Mouse (Mus musculus): Measurements from ENCODE around the gene Blmh. TPM values are rescaled to one million over a fixed set of nuclear protein-coding genes. Genes with fewer than 3 reads are reported as not detected.

The Blmh gene
- 41.2 to 50.3 TPM (median 48.6 TPM) in 4 replicates for total RNA-seq (2023)

DNA sequence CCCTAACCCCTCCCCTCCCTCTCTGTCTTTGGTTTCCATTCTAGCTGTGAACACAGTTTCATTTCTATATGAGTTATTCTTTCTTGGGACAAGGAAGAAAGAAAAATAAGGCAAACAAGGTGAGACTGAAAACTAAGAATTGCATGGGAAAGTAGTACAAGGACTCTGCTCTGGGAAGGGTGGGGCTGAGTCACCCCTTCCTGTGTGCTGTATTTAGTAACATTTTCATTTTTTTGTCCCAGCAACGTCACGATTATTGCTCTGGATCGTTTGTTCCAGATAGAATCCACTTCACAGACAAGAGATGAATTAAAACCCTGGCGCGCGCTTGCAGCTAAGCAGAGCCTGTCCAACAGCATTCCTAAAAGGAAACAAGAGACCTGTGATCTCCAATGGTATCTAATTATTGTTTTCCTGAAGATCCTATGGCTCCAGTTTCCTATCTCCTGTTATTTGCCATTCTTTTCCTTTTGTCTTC is at the start of gene Blmh:
Gene Blmh (plus strand): TSS at position 51 of the 478 bp plus-strand sequence.

DNA sequence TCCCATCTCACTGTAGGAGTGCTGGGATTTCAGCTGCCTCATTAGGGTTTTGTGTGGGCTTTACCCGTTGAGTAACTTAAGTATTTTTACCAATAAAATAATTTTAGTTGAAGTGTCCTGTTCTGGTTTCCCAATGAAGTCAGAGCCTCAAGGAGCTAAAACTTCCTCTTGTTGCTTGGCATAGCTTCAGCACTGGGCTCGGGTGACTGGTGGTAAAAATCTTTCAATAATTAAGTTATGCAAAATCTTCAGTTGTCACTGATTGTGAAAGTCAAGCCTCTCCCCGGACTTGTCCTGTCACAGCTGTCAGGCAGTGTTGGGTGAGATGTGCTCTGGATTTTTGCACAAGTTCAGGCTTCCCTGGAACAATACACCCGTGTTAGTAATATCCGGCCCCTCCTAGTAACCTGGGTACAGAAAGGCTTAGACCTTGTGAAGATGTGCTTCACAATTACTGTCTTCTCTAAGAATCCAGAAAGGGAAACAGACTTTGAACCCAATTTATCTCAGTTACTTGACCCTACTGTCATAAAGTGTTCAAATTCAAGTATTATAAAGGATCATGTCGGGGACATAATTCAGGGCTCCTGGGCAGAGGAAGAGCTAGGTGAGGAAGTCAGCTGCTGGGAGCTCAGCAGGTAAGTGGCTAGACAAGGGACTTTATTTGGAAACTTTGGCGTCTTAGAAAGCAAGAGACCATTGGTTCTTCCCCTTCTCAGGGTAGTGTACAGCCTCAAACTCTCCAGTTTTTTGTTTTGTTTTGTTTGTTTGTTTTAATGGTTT is 22.8 kb upstream of the Blmh start, which contains the start of gene Tmigd1:
Gene Tmigd1 (plus strand): TSS at position 581 of the 783 bp plus-strand sequence.

DNA sequence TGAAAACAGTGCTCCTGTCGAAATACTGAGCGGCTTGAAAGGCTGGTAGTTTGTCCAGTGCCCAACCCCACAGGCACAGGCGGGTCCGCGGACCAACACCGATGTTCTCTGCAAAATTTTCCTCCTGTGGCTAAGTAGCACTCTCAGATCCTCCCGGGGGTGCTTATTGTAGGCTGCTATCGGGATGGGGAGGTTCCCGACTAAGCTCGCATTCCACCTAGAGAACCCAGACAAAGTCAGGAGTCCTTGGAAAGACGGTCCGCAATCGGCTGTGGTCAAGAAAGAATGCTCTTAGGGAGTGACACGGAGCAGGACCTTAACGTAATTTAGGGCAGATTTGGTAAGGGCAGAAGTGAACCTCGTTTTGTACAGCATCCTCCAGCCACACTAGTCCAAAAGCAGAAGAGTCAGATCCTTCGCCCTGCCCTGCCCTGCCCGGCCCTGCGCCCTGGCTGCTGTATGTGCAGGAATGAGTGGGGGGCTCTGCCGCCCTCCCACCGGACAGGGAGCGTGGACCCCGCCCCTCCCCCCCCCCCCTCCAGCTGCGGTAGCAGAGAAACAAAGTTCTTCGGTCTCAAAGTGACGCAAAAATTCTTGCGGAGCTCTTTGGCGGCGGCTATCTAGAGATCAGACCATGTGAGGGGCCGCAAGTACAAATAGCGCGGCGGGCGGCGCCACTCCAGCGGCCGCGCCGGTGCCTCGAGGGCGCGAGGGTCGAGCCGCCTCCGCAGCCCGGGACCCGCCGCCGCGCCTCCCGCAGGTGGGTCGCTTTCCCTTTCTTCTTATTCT is 73.5 kb downstream of the Blmh start, which contains the start of gene Slc6a4:
Gene Slc6a4 (plus strand): TSS at position 688 of the 789 bp plus-strand sequence.

Other genes starting within 250 kb of the Blmh start
- not detected in 4 replicates for gene Trarg1, start 245.0 kb upstream of the Blmh start, total RNA-seq (2023)
- gene Gosr1, start 161.2 kb upstream of the Blmh start, total RNA-seq (2023), result 38.3 to 53.1 TPM (median 45.4 TPM) in 4 replicates
- 0.91 to 2.0 TPM (median 1.5 TPM) in 4 replicates for gene Cpd, start 77.8 kb upstream of the Blmh start, total RNA-seq (2023)
- gene Tmigd1, start 22.6 kb upstream of the Blmh start, total RNA-seq (2023), result not detected in 4 replicates
- 0.21 to 0.29 TPM in 2 of 4 replicates, not detected in the others for gene Slc6a4, start 73.8 kb downstream of the Blmh start, total RNA-seq (2023)
- 22.7 to 31.1 TPM (median 25.2 TPM) in 4 replicates for gene Nsrp1, start 153.6 kb downstream of the Blmh start, total RNA-seq (2023)

All from B cell, adult 62 days (primary cell).